22 mouse cellular contexts compared by ENCODE assay signal in the genomic region with DNA sequence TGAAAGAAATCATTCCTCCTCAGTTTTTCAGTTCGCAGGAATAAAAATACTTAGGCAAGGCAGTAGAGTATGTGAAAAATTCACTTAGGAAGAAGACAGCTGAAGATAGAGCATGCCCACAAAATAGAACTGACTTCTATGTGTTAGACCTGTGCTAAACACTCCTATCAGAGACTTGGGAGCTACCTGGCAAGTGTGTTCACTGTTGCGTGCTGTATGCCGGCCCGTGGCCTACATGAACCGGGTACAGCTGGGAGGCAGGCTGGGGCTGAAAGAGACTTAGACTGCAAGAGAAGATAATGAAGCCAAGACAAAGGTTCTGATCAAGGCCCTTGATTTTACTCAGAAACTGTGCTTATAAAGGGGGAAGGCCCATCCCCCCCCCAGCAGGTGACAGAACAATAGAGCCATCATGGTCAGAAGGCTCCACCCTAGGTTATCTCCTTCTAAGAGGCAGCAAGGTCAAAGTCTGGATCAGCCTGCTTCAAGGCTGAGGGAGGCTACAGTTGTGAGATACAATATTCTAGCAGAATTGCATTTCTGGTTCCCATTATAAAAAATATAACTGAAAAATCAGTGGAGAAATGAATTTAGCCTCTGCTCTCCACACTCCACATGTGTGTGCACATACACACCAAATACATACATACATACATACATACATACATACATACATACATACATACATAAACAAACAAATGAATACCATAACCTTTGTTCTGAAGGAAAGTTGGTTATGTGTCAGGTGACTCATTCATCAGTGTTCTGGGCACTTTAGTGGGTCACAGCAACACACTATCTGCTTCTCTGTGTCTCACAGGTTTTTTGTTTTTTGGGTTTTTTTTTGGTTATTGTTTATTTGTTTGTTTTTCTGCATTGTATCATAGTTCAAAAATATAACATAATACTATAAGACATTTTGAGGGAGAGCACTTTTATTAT. TPM values are rescaled to one million over a fixed set of nuclear protein-coding genes. Genes with fewer than 3 reads are reported as not detected.
DNase-seq lines count a peak whose midpoint lies in the region; ATAC-seq and TF ChIP-seq lines count a peak whose summit lies in the region.
"Had no signal": no experiment of that assay in that cellular context is flagged by ENCODE, and none has a peak within 500 bp of the region (broad histone marks: within the 10 kb centered on the region; RNA-seq: fewer than 3 reads in every experiment).

No protein-coding gene starts in this region.

- ATAC-seq in intestine, postnatal 0 days: peak; percentile 87
- ATAC-seq in liver, embryonic 14.5 days (ENCODE audit: insufficient read depth): peak; percentile 41; the same call in 1 of the 2 replicates
- ATAC-seq: activated CD4-positive, CD25-positive, alpha-beta regulatory T cell, adult 4 months; forebrain, embryonic 16.5 days had no signal

- H3K27ac ChIP-seq in intestine, postnatal 0 days (ENCODE audit: low read depth, low read length): no peak overlapping the region
- H3K27ac ChIP-seq in liver, embryonic 14.5 days: no peak overlapping the region
- H3K27ac ChIP-seq: embryonic facial prominence, embryonic 13.5 days; forebrain, embryonic 12.5 days; heart, adult 2 months; heart, embryonic 15.5 days; hindbrain, embryonic 14.5 days had no signal

- TF ChIP-seq EP300 in liver, embryonic 14.5 days (IDR thresholded peaks at IDR 0.05; ENCODE audit: low read depth): no peak

- H3K36me3 ChIP-seq in intestine, postnatal 0 days (ENCODE audit: control insufficient read depth, insufficient read depth): no peaks in the 10 kb centered on the region
- no peaks in the 10 kb centered on the region for H3K36me3 ChIP-seq in liver, embryonic 14.5 days (replicated peaks; ENCODE audit: control insufficient read depth, insufficient read depth, low read depth)
- H3K36me3 ChIP-seq: embryonic facial prominence, embryonic 13.5 days; forebrain, embryonic 12.5 days; heart, embryonic 15.5 days had no signal

- no peak overlapping the region for H3K4me3 ChIP-seq in intestine, postnatal 0 days (ENCODE audit: low read depth, low read length)
- H3K4me3 ChIP-seq in liver, embryonic 14.5 days (ENCODE audit: insufficient read depth in 1 of 2, low read depth in 2 of 2, low read length in 2 of 2): no peak overlapping the region
- H3K4me3 ChIP-seq: embryonic facial prominence, embryonic 13.5 days; forebrain, embryonic 12.5 days; heart, adult 2 months; heart, embryonic 15.5 days had no signal

- no peak for TF ChIP-seq CTCF in intestine, postnatal 0 days (IDR thresholded peaks at IDR 0.05; ENCODE audit: low read depth)
- no peak for TF ChIP-seq CTCF in liver, embryonic 14.5 days (IDR thresholded peaks at IDR 0.05; ENCODE audit: low read depth)

- no peak overlapping the region for H3K4me2 ChIP-seq in intestine, postnatal 0 days (replicated peaks; ENCODE audit: low read depth)
- H3K4me2 ChIP-seq in liver, embryonic 14.5 days (ENCODE audit: low read depth): no peak overlapping the region
- H3K4me2 ChIP-seq: embryonic facial prominence, embryonic 13.5 days; forebrain, embryonic 12.5 days; heart, embryonic 11.5 days; heart, embryonic 15.5 days; hindbrain, embryonic 14.5 days had no signal

- no peak overlapping the region for H3K9ac ChIP-seq in intestine, postnatal 0 days (ENCODE audit: low read depth, low read length)
- no peak overlapping the region for H3K9ac ChIP-seq in liver, embryonic 14.5 days (replicated peaks)
- H3K9ac ChIP-seq: embryonic facial prominence, embryonic 13.5 days; forebrain, embryonic 12.5 days; heart, embryonic 15.5 days; hindbrain, embryonic 14.5 days had no signal

- H3K27me3 ChIP-seq in intestine, postnatal 0 days (replicated peaks; ENCODE audit: control insufficient read depth, insufficient read depth, low read length): no peaks in the 10 kb centered on the region
- H3K27me3 ChIP-seq in liver, embryonic 14.5 days (ENCODE audit: control insufficient read depth, insufficient read depth, low read length): no peaks in the 10 kb centered on the region
- H3K27me3 ChIP-seq: embryonic facial prominence, embryonic 13.5 days; forebrain, embryonic 12.5 days; heart, embryonic 15.5 days had no signal

- H3K4me1 ChIP-seq in intestine, postnatal 0 days (replicated peaks; ENCODE audit: control insufficient read depth, insufficient read depth, low read length): no peaks in the 10 kb centered on the region
- H3K4me1 ChIP-seq in liver, embryonic 14.5 days (replicated peaks; ENCODE audit: control insufficient read depth in 2 of 2, insufficient read depth in 2 of 2, low read length in 1 of 2): peaks cover 2 to 17% of the 10 kb centered on the region in 2 experiments
- H3K4me1 ChIP-seq: embryonic facial prominence, embryonic 13.5 days; forebrain, embryonic 12.5 days; heart, embryonic 15.5 days had no signal

- DNase-seq in ES-CJ7 (ENCODE audit: low read depth, low spot score) (peak; percentile 93), WW6 (ENCODE audit: low read depth, low spot score) (peak; percentile 9)
- no peak for DNase-seq in liver, embryonic 14.5 days (ENCODE audit: low read depth in 3 of 3, low spot score in 3 of 3)
- no peak for DNase-seq in layer of hippocampus, adult 11-12 months (ENCODE audit: low spot score)
- DNase-seq in embryo, embryonic 9.5 days (ENCODE audit: extremely low spot score): no peak
- no peak for DNase-seq in layer of hippocampus, adult 8-10 months (ENCODE audit: low spot score in 2 of 2)
- DNase-seq: adrenal gland, adult 2 months; adrenal gland, postnatal 25 days; cerebellum, adult 8-10 months; cerebellum, postnatal 14 days; gastrocnemius, postnatal 14 days; heart, adult 2 months; heart, postnatal 14 days; kidney, adult 11 months had no signal

- WGBS in intestine, postnatal 0 days: 55% methylated on average over 5 of the region's 5 CpGs
- WGBS in liver, embryonic 14.5 days (ENCODE audit: insufficient replicate concordance): 48% methylated on average over 5 of the region's 5 CpGs

- H3K9me3 ChIP-seq in intestine, postnatal 0 days (ENCODE audit: control insufficient read depth): no peaks in the 10 kb centered on the region
- no peaks in the 10 kb centered on the region for H3K9me3 ChIP-seq in liver, embryonic 14.5 days (ENCODE audit: control insufficient read depth, low read length)
- H3K9me3 ChIP-seq: embryonic facial prominence, embryonic 13.5 days; forebrain, embryonic 12.5 days; heart, embryonic 15.5 days had no signal

RNA-seq across cellular contexts. Expression of gene Sfrp4, which starts 8.1 kb away (rescaled TPM):
- polyA plus RNA-seq in intestine, postnatal 0 days (2015; fragmentation: Nextera tagmentation; extraction: Ambion mirVana): 0.30 and 0.71 TPM in 2 replicates
- polyA plus RNA-seq in liver, embryonic 14.5 days (2012; rRNA removed): 0.66 and 0.69 TPM in 2 replicates
- polyA plus RNA-seq in liver, embryonic 14.5 days (2014; fragmentation: Nextera tagmentation; extraction: Ambion mirVana): 0.25 and 0.44 TPM in 2 replicates
- 1 to 10 TPM; 2.0 to 2.9 (median 2.7) TPM for total RNA-seq in layer of hippocampus, adult 8-10 months (2022)
- polyA plus RNA-seq: activated CD4-positive, CD25-positive, alpha-beta regulatory T cell, adult 4 months had no signal

RNA-seq across cellular contexts. Expression of gene Epdr1, which starts 11.3 kb away (rescaled TPM):
- 10.8 TPM in 2 replicates for polyA plus RNA-seq in intestine, postnatal 0 days (2015; fragmentation: Nextera tagmentation; extraction: Ambion mirVana)
- 8.3 and 9.0 TPM in 2 replicates for polyA plus RNA-seq in liver, embryonic 14.5 days (2012; rRNA removed)
- polyA plus RNA-seq in liver, embryonic 14.5 days (2014; fragmentation: Nextera tagmentation; extraction: Ambion mirVana): 14.7 and 18.6 TPM in 2 replicates
- 100 to 1,000 TPM; 106 to 128 (median 117) TPM for total RNA-seq in layer of hippocampus, adult 8-10 months (2022)

Comparison
In these comparisons a context has a peak if more than half of its experiments do, and no peak if none do; other contexts are left out.
1. DNase-seq: peak in ES-CJ7 (single experiment) and WW6 (single experiment); none in liver, embryonic 14.5 days (0 of 3), layer of hippocampus, adult 11-12 months (single experiment), embryo, embryonic 9.5 days (single experiment) and layer of hippocampus, adult 8-10 months (0 of 2).